Mouse (Mus musculus): ENCODE results near the gene Rab7b. TPM values are rescaled to one million over a fixed set of nuclear protein-coding genes. Genes with fewer than 3 reads are reported as not detected.

Gene Rab7b
- total RNA-seq, 2 experiments from 2014 or later = 2.5 to 2.7 TPM

Other genes starting within 250 kb of the Rab7b start
- gene Srgap2, start 161.3 kb upstream of the Rab7b start, total RNA-seq (2021) = 10 to 100 TPM; 75.2 to 89.9 TPM
- 1 to 10 TPM; 1.4 TPM for gene Fam72a, start 160.8 kb upstream of the Rab7b start, total RNA-seq (2021)
- under 1 TPM; 0.62 to 0.86 TPM for gene Avpr1b, start 89.5 kb upstream of the Rab7b start, total RNA-seq (2021)
- not detected for gene Ctse, start 50.4 kb upstream of the Rab7b start, total RNA-seq (2021)
- under 1 TPM; 0.12 to 0.15 TPM for gene Slc26a9, start 55.3 kb downstream of the Rab7b start, total RNA-seq (2021)
- 1 to 10 TPM; 1.8 to 2.2 TPM for gene Pm20d1, start 108.7 kb downstream of the Rab7b start, total RNA-seq (2021)
- gene Slc41a1, start 138.8 kb downstream of the Rab7b start, total RNA-seq (2021) = 10 to 100 TPM; 55.5 to 64.4 TPM
- 10 to 100 TPM in 1 of 2 experiments, 1 to 10 TPM in 1; 9.9 to 10.7 TPM for gene Rab29, start 178.5 kb downstream of the Rab7b start, total RNA-seq (2021)
- gene Nucks1, start 221.8 kb downstream of the Rab7b start, total RNA-seq (2021) = 100 to 1,000 TPM; 150 to 156 TPM

Measured in layer of hippocampus, postnatal 36 days (tissue).